Mouse (Mus musculus): ENCODE data around the gene Doc2a. TPM values are rescaled to one million over a fixed set of nuclear protein-coding genes. Genes with fewer than 3 reads are reported as not detected.
"Not testable (repeated sequence)": the region's sequence is repeated elsewhere in the genome, so short reads cannot be mapped to it uniquely, and the experiment has no call there.

The Doc2a gene
- polyA plus RNA-seq, 2 experiments = 0.02 to 0.18 TPM

DNA sequence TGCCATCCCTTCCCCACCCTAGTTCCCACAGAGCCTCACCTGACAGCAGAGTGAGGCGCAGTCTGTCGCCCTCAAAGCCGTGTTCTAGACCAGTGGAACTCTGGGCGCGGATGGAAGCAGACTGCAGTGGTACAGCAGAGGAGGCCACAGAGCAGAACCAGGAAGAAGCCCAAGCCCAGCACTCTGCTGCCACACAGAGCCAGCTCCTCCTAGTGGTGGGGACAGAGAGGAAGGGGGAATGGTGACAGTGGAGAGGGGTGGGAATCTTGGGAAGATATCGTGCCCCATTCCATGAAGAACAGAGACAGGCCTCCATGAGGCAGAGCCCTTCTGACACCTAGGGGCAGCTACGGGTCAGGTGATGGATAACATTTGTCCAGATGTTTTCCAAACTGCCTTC is 41.6 kb downstream of the Doc2a start:
- TF ChIP-seq EP300 (IDR thresholded peaks at IDR 0.05; ENCODE audit: low read depth) = no peak
- TF ChIP-seq CTCF (IDR thresholded peaks at IDR 0.05; ENCODE audit: low read depth) = peak; percentile 72
- Histone ChIP-seq H3K27me3 (ENCODE audit: control insufficient read depth, insufficient read depth, low read length) (no peaks in the 10 kb centered on the region), H3K4me3 (ENCODE audit: insufficient read depth in 1 of 2, low read depth in 2 of 2, low read length in 2 of 2) (no peak overlapping the region), H3K4me1 (replicated peaks; ENCODE audit: control insufficient read depth in 2 of 2, insufficient read depth in 2 of 2, low read length in 1 of 2) (peaks cover 8 to 9% of the 10 kb centered on the region in 2 experiments), H3K4me2 (ENCODE audit: low read depth) (no peak overlapping the region), H3K9me3 (ENCODE audit: control insufficient read depth, low read length) (no peaks in the 10 kb centered on the region), H3K36me3 (replicated peaks; ENCODE audit: control insufficient read depth, insufficient read depth, low read depth) (no peaks in the 10 kb centered on the region), H3K9ac (replicated peaks) (no peak overlapping the region), H3K27ac (no peak overlapping the region)
- ATAC-seq (ENCODE audit: insufficient read depth) (no peak), DNase-seq (ENCODE audit: low read depth in 3 of 3, low spot score in 3 of 3) (no peak)
- 53% methylated on average over 7 of the region's 7 CpGs for WGBS (ENCODE audit: insufficient replicate concordance)

DNA sequence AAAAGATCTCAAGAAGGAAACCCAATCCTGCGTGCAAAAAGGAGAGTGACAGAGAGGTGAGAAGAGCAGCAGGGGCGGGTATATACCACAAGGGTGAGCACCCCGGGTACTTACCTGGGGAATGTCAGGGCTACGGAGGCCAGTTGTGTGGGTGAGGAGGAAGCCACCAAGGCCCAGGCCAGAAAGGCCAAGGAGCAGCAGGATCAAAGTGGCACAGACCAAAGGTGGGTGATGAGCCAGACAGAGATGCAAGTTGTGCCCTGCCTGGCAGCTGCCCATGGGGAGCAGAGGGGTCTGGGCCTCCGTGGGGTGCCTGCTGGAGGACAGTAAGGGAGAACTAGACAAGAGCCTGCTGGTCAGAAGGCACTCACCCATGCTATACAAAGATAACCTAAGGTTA is 49.7 kb downstream of the Doc2a start:
- no peaks in the 10 kb centered on the region for H3K9me3 ChIP-seq (ENCODE audit: control insufficient read depth, low read length)
- peaks cover 4 to 10% of the 10 kb centered on the region in 2 experiments for H3K4me1 ChIP-seq (replicated peaks; ENCODE audit: control insufficient read depth in 2 of 2, insufficient read depth in 2 of 2, low read length in 1 of 2)
- no peak for ATAC-seq (ENCODE audit: insufficient read depth)
- WGBS (ENCODE audit: insufficient replicate concordance) = 66% methylated on average over 5 of the region's 5 CpGs
- DNase-seq (ENCODE audit: low read depth in 3 of 3, low spot score in 3 of 3) = no peak
- no peak overlapping the region for H3K27ac ChIP-seq
- no peak overlapping the region for H3K4me3 ChIP-seq (ENCODE audit: insufficient read depth in 1 of 2, low read depth in 2 of 2, low read length in 2 of 2)
- TF ChIP-seq EP300 (IDR thresholded peaks at IDR 0.05; ENCODE audit: low read depth) = no peak
- TF ChIP-seq CTCF (IDR thresholded peaks at IDR 0.05; ENCODE audit: low read depth) = no peak
- H3K36me3 ChIP-seq (replicated peaks; ENCODE audit: control insufficient read depth, insufficient read depth, low read depth) = no peaks in the 10 kb centered on the region
- peak overlapping the region; percentile 96 for H3K4me2 ChIP-seq (ENCODE audit: low read depth)
- H3K9ac ChIP-seq (replicated peaks) = peak overlapping the region; percentile 87; the same call in 1 of the 2 replicates
- no peaks in the 10 kb centered on the region for H3K27me3 ChIP-seq (ENCODE audit: control insufficient read depth, insufficient read depth, low read length)

DNA sequence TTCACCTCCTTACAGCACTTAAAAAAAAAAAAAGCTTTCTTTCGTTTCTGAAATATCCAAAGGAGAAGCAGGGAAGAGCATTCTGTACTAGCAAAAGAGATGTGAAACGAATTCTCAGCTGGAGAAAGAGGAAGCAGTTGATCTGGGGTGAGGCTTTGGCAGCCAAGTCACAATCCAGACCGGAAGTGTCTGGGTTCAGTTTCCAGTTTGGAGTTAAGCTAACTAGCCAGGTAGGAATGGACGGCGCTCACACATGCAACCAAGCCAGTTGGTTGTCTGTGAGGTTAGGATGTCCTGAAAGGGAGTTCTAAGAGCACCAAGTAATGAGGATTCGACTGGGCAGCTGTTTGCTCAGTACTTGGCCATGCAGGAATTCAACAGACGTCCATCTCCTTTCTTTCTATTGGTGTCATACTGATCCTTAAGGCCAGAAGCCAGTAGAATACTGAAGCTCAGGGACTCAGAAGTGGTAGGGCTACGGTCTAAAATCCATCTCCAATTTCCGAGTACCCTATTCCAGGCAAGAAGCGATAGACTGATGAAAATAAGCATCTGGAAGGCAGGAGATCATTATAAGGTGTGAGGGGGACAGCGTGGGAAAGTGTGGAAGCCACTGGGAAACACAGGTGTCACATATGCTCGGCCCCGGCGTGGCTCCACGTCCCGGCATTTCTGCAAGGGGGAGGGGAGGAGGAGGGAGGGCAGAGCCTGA is 50.3 kb downstream of the Doc2a start:
- peaks cover 4 to 10% of the 10 kb centered on the region in 2 experiments for H3K4me1 ChIP-seq (replicated peaks; ENCODE audit: control insufficient read depth in 2 of 2, insufficient read depth in 2 of 2, low read length in 1 of 2)
- DNase-seq (ENCODE audit: low read depth in 3 of 3, low spot score in 3 of 3) = peak in 1 of 3 experiments; percentile 37
- H3K27me3 ChIP-seq (ENCODE audit: control insufficient read depth, insufficient read depth, low read length) = no peaks in the 10 kb centered on the region
- H3K9me3 ChIP-seq (ENCODE audit: control insufficient read depth, low read length) = no peaks in the 10 kb centered on the region
- H3K4me3 ChIP-seq (ENCODE audit: insufficient read depth in 1 of 2, low read depth in 2 of 2, low read length in 2 of 2) = peak overlapping the region; percentile 76 to 78
- no peaks in the 10 kb centered on the region for H3K36me3 ChIP-seq (replicated peaks; ENCODE audit: control insufficient read depth, insufficient read depth, low read depth)
- no peak for TF ChIP-seq CTCF (IDR thresholded peaks at IDR 0.05; ENCODE audit: low read depth)
- 0 out of 2 replicates have a peak, but pooled peaks have one; percentile 11 for TF ChIP-seq EP300 (IDR thresholded peaks at IDR 0.05; ENCODE audit: low read depth)
- peak overlapping the region; percentile 87 for H3K9ac ChIP-seq (replicated peaks)
- ATAC-seq (ENCODE audit: insufficient read depth) = peak; percentile 75
- H3K4me2 ChIP-seq (ENCODE audit: low read depth) = peak overlapping the region; percentile 96
- H3K27ac ChIP-seq = peak overlapping the region; percentile 41
- WGBS (ENCODE audit: insufficient replicate concordance) = 6% methylated on average over 16 of the region's 16 CpGs

GRCm38 (mm10) chr7:126898102-126898990 is 51.1 kb downstream of the Doc2a start:
- TF ChIP-seq EP300 (IDR thresholded peaks at IDR 0.05; ENCODE audit: low read depth) (no peak), CTCF (IDR thresholded peaks at IDR 0.05; ENCODE audit: low read depth) (no peak)
- Histone ChIP-seq H3K4me3 (ENCODE audit: insufficient read depth in 1 of 2, low read depth in 2 of 2, low read length in 2 of 2) (peak overlapping the region; percentile 76 to 78), H3K36me3 (replicated peaks; ENCODE audit: control insufficient read depth, insufficient read depth, low read depth) (no peaks in the 10 kb centered on the region), H3K4me2 (ENCODE audit: low read depth) (peak overlapping the region; percentile 96), H3K9ac (replicated peaks) (peak overlapping the region; percentile 87), H3K4me1 (replicated peaks; ENCODE audit: control insufficient read depth in 2 of 2, insufficient read depth in 2 of 2, low read length in 1 of 2) (peaks cover 4 to 10% of the 10 kb centered on the region in 2 experiments), H3K27ac (peak overlapping the region; percentile 51), H3K27me3 (ENCODE audit: control insufficient read depth, insufficient read depth, low read length) (no peaks in the 10 kb centered on the region), H3K9me3 (ENCODE audit: control insufficient read depth, low read length) (no peaks in the 10 kb centered on the region)
- peak; percentile 84 to 85 (median 84) for DNase-seq (ENCODE audit: low read depth in 3 of 3, low spot score in 3 of 3)
- 10% methylated on average over 37 of the region's 37 CpGs for WGBS (ENCODE audit: insufficient replicate concordance)
- peak; percentile 94 for ATAC-seq (ENCODE audit: insufficient read depth)

DNA sequence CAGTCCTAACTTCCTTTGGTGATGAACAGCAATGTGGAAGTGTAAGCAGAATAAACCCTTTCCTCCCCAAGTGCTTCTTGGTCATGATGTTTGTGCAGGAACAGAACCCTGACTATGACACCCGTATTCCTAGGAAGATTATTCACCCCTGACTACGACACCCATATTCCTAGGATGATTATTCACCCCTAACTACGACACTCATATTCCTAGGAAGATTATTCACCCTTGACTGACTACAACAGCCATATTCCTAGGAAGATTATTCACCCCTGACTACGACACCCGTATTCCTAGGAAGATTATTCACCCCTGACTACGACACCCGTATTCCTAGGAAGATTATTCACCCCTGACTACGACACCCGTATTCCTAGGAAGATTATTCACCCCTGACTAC is 52.6 kb downstream of the Doc2a start:
- not testable (repeated sequence) for H3K4me1 ChIP-seq (replicated peaks; ENCODE audit: control insufficient read depth in 2 of 2, insufficient read depth in 2 of 2, low read length in 1 of 2); H3K9me3 ChIP-seq (ENCODE audit: control insufficient read depth, low read length); H3K27me3 ChIP-seq (ENCODE audit: control insufficient read depth, insufficient read depth, low read length); H3K4me2 ChIP-seq (ENCODE audit: low read depth); H3K4me3 ChIP-seq (ENCODE audit: insufficient read depth in 1 of 2, low read depth in 2 of 2, low read length in 2 of 2); H3K36me3 ChIP-seq (replicated peaks; ENCODE audit: control insufficient read depth, insufficient read depth, low read depth); DNase-seq (ENCODE audit: low read depth in 3 of 3, low spot score in 3 of 3); ATAC-seq (ENCODE audit: insufficient read depth); H3K9ac ChIP-seq (replicated peaks); H3K27ac ChIP-seq
- WGBS (ENCODE audit: insufficient replicate concordance) = 80% methylated on average over 7 of the region's 9 CpGs

Other genes starting within 250 kb of the Doc2a start
Only the 30 nearest of the 31 such genes appear.
- 1.9 and 2.6 TPM in 2 replicates for gene Nupr1, start 216.6 kb upstream of the Doc2a start, polyA plus RNA-seq (2012; rRNA removed)
- gene Nupr1, start 216.6 kb upstream of the Doc2a start, polyA plus RNA-seq (2014; fragmentation: Nextera tagmentation; extraction: Ambion mirVana) = 1.3 and 3.2 TPM in 2 replicates
- 19.5 and 24.7 TPM in 2 replicates for gene Sgf29, start 198.1 kb upstream of the Doc2a start, polyA plus RNA-seq (2012; rRNA removed)
- gene Sgf29, start 198.1 kb upstream of the Doc2a start, polyA plus RNA-seq (2014; fragmentation: Nextera tagmentation; extraction: Ambion mirVana) = 23.6 and 34.4 TPM in 2 replicates
- 4.5 and 6.4 TPM in 2 replicates for gene Sult1a1, start 171.0 kb upstream of the Doc2a start, polyA plus RNA-seq (2012; rRNA removed)
- gene Sult1a1, start 171.0 kb upstream of the Doc2a start, polyA plus RNA-seq (2014; fragmentation: Nextera tagmentation; extraction: Ambion mirVana) = 13.1 and 15.2 TPM in 2 replicates
- 35.8 and 69.8 TPM in 2 replicates for gene Bola2, start 152.0 kb upstream of the Doc2a start, polyA plus RNA-seq (2012; rRNA removed)
- gene Bola2, start 152.0 kb upstream of the Doc2a start, polyA plus RNA-seq (2014; fragmentation: Nextera tagmentation; extraction: Ambion mirVana) = 97.2 and 111 TPM in 2 replicates
- 5.7 and 6.3 TPM in 2 replicates for gene Slx1b, start 151.6 kb upstream of the Doc2a start, polyA plus RNA-seq (2012; rRNA removed)
- gene Slx1b, start 151.6 kb upstream of the Doc2a start, polyA plus RNA-seq (2014; fragmentation: Nextera tagmentation; extraction: Ambion mirVana) = 1.8 and 2.0 TPM in 2 replicates
- gene Coro1a, start 139.6 kb upstream of the Doc2a start, polyA plus RNA-seq (2012; rRNA removed) = 48.0 and 52.5 TPM in 2 replicates
- gene Coro1a, start 139.6 kb upstream of the Doc2a start, polyA plus RNA-seq (2014; fragmentation: Nextera tagmentation; extraction: Ambion mirVana) = 65.6 and 81.5 TPM in 2 replicates
- 35.9 and 39.8 TPM in 2 replicates for gene Mapk3, start 87.8 kb upstream of the Doc2a start, polyA plus RNA-seq (2012; rRNA removed)
- gene Mapk3, start 87.8 kb upstream of the Doc2a start, polyA plus RNA-seq (2014; fragmentation: Nextera tagmentation; extraction: Ambion mirVana) = 14.4 and 15.5 TPM in 2 replicates
- gene Gdpd3, start 81.1 kb upstream of the Doc2a start, polyA plus RNA-seq (2012; rRNA removed) = 1.3 and 2.0 TPM in 2 replicates
- gene Gdpd3, start 81.1 kb upstream of the Doc2a start, polyA plus RNA-seq (2014; fragmentation: Nextera tagmentation; extraction: Ambion mirVana) = 0.27 and 0.59 TPM in 2 replicates
- gene Ypel3, start 70.5 kb upstream of the Doc2a start, polyA plus RNA-seq (2012; rRNA removed) = 69.9 and 74.2 TPM in 2 replicates
- gene Ypel3, start 70.5 kb upstream of the Doc2a start, polyA plus RNA-seq (2014; fragmentation: Nextera tagmentation; extraction: Ambion mirVana) = 76.0 and 83.3 TPM in 2 replicates
- 1.3 and 1.5 TPM in 2 replicates for gene Tbx6, start 65.9 kb upstream of the Doc2a start, polyA plus RNA-seq (2012; rRNA removed)
- gene Tbx6, start 65.9 kb upstream of the Doc2a start, polyA plus RNA-seq (2014; fragmentation: Nextera tagmentation; extraction: Ambion mirVana) = 0.43 and 0.47 TPM in 2 replicates
- gene Ppp4c, start 54.9 kb upstream of the Doc2a start, polyA plus RNA-seq (2012; rRNA removed) = 81.8 and 83.2 TPM in 2 replicates
- gene Ppp4c, start 54.9 kb upstream of the Doc2a start, polyA plus RNA-seq (2014; fragmentation: Nextera tagmentation; extraction: Ambion mirVana) = 105 and 117 TPM in 2 replicates
- 0.19 and 0.24 TPM in 2 replicates for gene Fam57b, start 49.7 kb upstream of the Doc2a start, polyA plus RNA-seq (2012; rRNA removed)
- gene Fam57b, start 49.7 kb upstream of the Doc2a start, polyA plus RNA-seq (2014; fragmentation: Nextera tagmentation; extraction: Ambion mirVana) = not detected in 2 replicates
- gene 4930451I11Rik, start 15.8 kb upstream of the Doc2a start, polyA plus RNA-seq (2012; rRNA removed) = not detected in 2 replicates
- gene 4930451I11Rik, start 15.8 kb upstream of the Doc2a start, polyA plus RNA-seq (2014; fragmentation: Nextera tagmentation; extraction: Ambion mirVana) = not detected in 2 replicates
- 24.7 and 58.1 TPM in 2 replicates for gene Hirip3, start 14.6 kb downstream of the Doc2a start, polyA plus RNA-seq (2012; rRNA removed)
- gene Hirip3, start 14.6 kb downstream of the Doc2a start, polyA plus RNA-seq (2014; fragmentation: Nextera tagmentation; extraction: Ambion mirVana) = 5.2 and 5.6 TPM in 2 replicates
- gene Ino80e, start 15.0 kb downstream of the Doc2a start, polyA plus RNA-seq (2012; rRNA removed) = 22.7 and 25.1 TPM in 2 replicates
- 36.6 and 40.6 TPM in 2 replicates for gene Ino80e, start 15.0 kb downstream of the Doc2a start, polyA plus RNA-seq (2014; fragmentation: Nextera tagmentation; extraction: Ambion mirVana)
- 16.2 and 16.3 TPM in 2 replicates for gene Taok2, start 37.3 kb downstream of the Doc2a start, polyA plus RNA-seq (2012; rRNA removed)
- gene Taok2, start 37.3 kb downstream of the Doc2a start, polyA plus RNA-seq (2014; fragmentation: Nextera tagmentation; extraction: Ambion mirVana) = 6.3 and 7.0 TPM in 2 replicates
- 10.8 and 15.3 TPM in 2 replicates for gene Tmem219, start 75.5 kb downstream of the Doc2a start, polyA plus RNA-seq (2012; rRNA removed)
- 15.7 and 17.1 TPM in 2 replicates for gene Tmem219, start 75.5 kb downstream of the Doc2a start, polyA plus RNA-seq (2014; fragmentation: Nextera tagmentation; extraction: Ambion mirVana)
- gene Kctd13, start 81.5 kb downstream of the Doc2a start, polyA plus RNA-seq (2012; rRNA removed) = 4.0 and 4.3 TPM in 2 replicates
- 3.0 and 4.8 TPM in 2 replicates for gene Kctd13, start 81.5 kb downstream of the Doc2a start, polyA plus RNA-seq (2014; fragmentation: Nextera tagmentation; extraction: Ambion mirVana)
- 0.04 TPM in 1 of 2 replicates, not detected in the other for gene Asphd1, start 102.2 kb downstream of the Doc2a start, polyA plus RNA-seq (2012; rRNA removed)
- not detected in 2 replicates for gene Asphd1, start 102.2 kb downstream of the Doc2a start, polyA plus RNA-seq (2014; fragmentation: Nextera tagmentation; extraction: Ambion mirVana)
- 0.19 and 0.40 TPM in 2 replicates for gene Sez6l2, start 103.1 kb downstream of the Doc2a start, polyA plus RNA-seq (2012; rRNA removed)
- gene Sez6l2, start 103.1 kb downstream of the Doc2a start, polyA plus RNA-seq (2014; fragmentation: Nextera tagmentation; extraction: Ambion mirVana) = not detected in 2 replicates
- 36.4 and 45.9 TPM in 2 replicates for gene Cdipt, start 128.5 kb downstream of the Doc2a start, polyA plus RNA-seq (2012; rRNA removed)
- gene Cdipt, start 128.5 kb downstream of the Doc2a start, polyA plus RNA-seq (2014; fragmentation: Nextera tagmentation; extraction: Ambion mirVana) = 32.6 and 34.3 TPM in 2 replicates
- gene Cdiptos, start 128.7 kb downstream of the Doc2a start, polyA plus RNA-seq (2012; rRNA removed) = 0.18 and 0.52 TPM in 2 replicates
- 0.20 and 0.64 TPM in 2 replicates for gene Cdiptos, start 128.7 kb downstream of the Doc2a start, polyA plus RNA-seq (2014; fragmentation: Nextera tagmentation; extraction: Ambion mirVana)
- gene Mvp, start 167.2 kb downstream of the Doc2a start, polyA plus RNA-seq (2012; rRNA removed) = 3.8 and 4.5 TPM in 2 replicates
- 5.5 and 5.6 TPM in 2 replicates for gene Mvp, start 167.2 kb downstream of the Doc2a start, polyA plus RNA-seq (2014; fragmentation: Nextera tagmentation; extraction: Ambion mirVana)
- 0.10 and 0.30 TPM in 2 replicates for gene Pagr1b, start 169.1 kb downstream of the Doc2a start, polyA plus RNA-seq (2012; rRNA removed)
- not detected in 2 replicates for gene Pagr1b, start 169.1 kb downstream of the Doc2a start, polyA plus RNA-seq (2014; fragmentation: Nextera tagmentation; extraction: Ambion mirVana)
- 8.0 and 15.2 TPM in 2 replicates for gene Pagr1a, start 169.9 kb downstream of the Doc2a start, polyA plus RNA-seq (2012; rRNA removed)
- 27.3 and 32.2 TPM in 2 replicates for gene Pagr1a, start 169.9 kb downstream of the Doc2a start, polyA plus RNA-seq (2014; fragmentation: Nextera tagmentation; extraction: Ambion mirVana)
- gene Gm42742, start 173.7 kb downstream of the Doc2a start, polyA plus RNA-seq (2012; rRNA removed) = 7.5 and 15.7 TPM in 2 replicates
- 1.2 and 8.3 TPM in 2 replicates for gene Gm42742, start 173.7 kb downstream of the Doc2a start, polyA plus RNA-seq (2014; fragmentation: Nextera tagmentation; extraction: Ambion mirVana)
- 0.08 and 0.55 TPM in 2 replicates for gene Prrt2, start 173.8 kb downstream of the Doc2a start, polyA plus RNA-seq (2012; rRNA removed)
- gene Prrt2, start 173.8 kb downstream of the Doc2a start, polyA plus RNA-seq (2014; fragmentation: Nextera tagmentation; extraction: Ambion mirVana) = 0.40 and 0.41 TPM in 2 replicates
- 91.4 and 97.5 TPM in 2 replicates for gene Maz, start 179.6 kb downstream of the Doc2a start, polyA plus RNA-seq (2012; rRNA removed)
- gene Maz, start 179.6 kb downstream of the Doc2a start, polyA plus RNA-seq (2014; fragmentation: Nextera tagmentation; extraction: Ambion mirVana) = 27.3 and 37.4 TPM in 2 replicates
- gene Kif22, start 195.1 kb downstream of the Doc2a start, polyA plus RNA-seq (2012; rRNA removed) = 43.8 and 60.1 TPM in 2 replicates
- gene Kif22, start 195.1 kb downstream of the Doc2a start, polyA plus RNA-seq (2014; fragmentation: Nextera tagmentation; extraction: Ambion mirVana) = 101 and 112 TPM in 2 replicates
- 0.08 and 0.11 TPM in 2 replicates for gene Zg16, start 239.9 kb downstream of the Doc2a start, polyA plus RNA-seq (2012; rRNA removed)
- not detected in 2 replicates for gene Zg16, start 239.9 kb downstream of the Doc2a start, polyA plus RNA-seq (2014; fragmentation: Nextera tagmentation; extraction: Ambion mirVana)

Data from liver, embryonic 14.5 days (tissue).